Mouse (Mus musculus) heart, adult 18-20 months (tissue): ENCODE data around the gene Man1a. TPM values are rescaled to one million over a fixed set of nuclear protein-coding genes. Genes with fewer than 3 reads are reported as not detected.

Source experiments
- DNase-seq, 2 experiments: peaks; one replicate each; pipeline ENCODE4 v3.0.0; 2021 to 2022; ENCODE audit warnings: mixed read lengths in 1 of 2
- long read RNA-seq, 2 experiments: library from polyadenylated mRNA; stranded (forward); transcript quantifications; one replicate each; pipeline ENCODE4 v2.0.0; 2021
- total RNA-seq, 2 experiments: library from RNA; stranded (reverse); gene quantifications; 2 replicates each; pipeline ENCODE4 v1.2.3; 2021

Man1a gene
- total RNA-seq = 10 to 100 TPM; 38.3 to 46.0 TPM
- long read RNA-seq, experiment 1, full-length matches to known transcripts = 23 of 32 reads
- long read RNA-seq, experiment 1, partial matches to known transcripts = 5 of 32 reads
- long read RNA-seq, experiment 1, other reads (novel, unspliced or antisense) = 4 of 32 reads
- long read RNA-seq, experiment 2, full-length matches to known transcripts = 14 of 23 reads
- long read RNA-seq, experiment 2, partial matches to known transcripts = 8 of 23 reads
- long read RNA-seq, experiment 2, other reads (novel, unspliced or antisense) = 1 of 23 reads

- peak; percentile 60 to 68 for DNase-seq
Measured at GRCm38 (mm10) chr10:54076420-54076819, at the start of gene Man1a. Gene Man1a (minus strand): TSS chr10:54076609.

GRCm38 (mm10) chr10:54121816-54122215 is 45.4 kb upstream of the Man1a start:
- DNase-seq = no peak

GRCm38 (mm10) chr10:54120375-54120774 is 44.0 kb upstream of the Man1a start:
- no peak for DNase-seq

GRCm38 (mm10) chr10:54119303-54119702 is 42.9 kb upstream of the Man1a start:
- peak in 1 of 2 experiments; percentile 44 for DNase-seq

- DNase-seq = no peak
Measured at GRCm38 (mm10) chr10:54118223-54118912, 42.0 kb upstream of the Man1a start.

GRCm38 (mm10) chr10:54117763-54118162 is 41.4 kb upstream of the Man1a start:
- DNase-seq = peak; percentile 54 to 87

- DNase-seq = no peak
Measured at GRCm38 (mm10) chr10:54103671-54104070, 27.3 kb upstream of the Man1a start.

GRCm38 (mm10) chr10:54092081-54092480 is 15.7 kb upstream of the Man1a start:
- no peak for DNase-seq

- no peak for DNase-seq
Measured at GRCm38 (mm10) chr10:54089923-54090322, 13.5 kb upstream of the Man1a start.

- no peak for DNase-seq
Measured at GRCm38 (mm10) chr10:54087346-54087745, 10.9 kb upstream of the Man1a start.

GRCm38 (mm10) chr10:54085073-54085472 is 8.7 kb upstream of the Man1a start:
- DNase-seq = no peak

- DNase-seq = no peak
Measured at GRCm38 (mm10) chr10:54077005-54077404, 596 bp upstream of the Man1a start.

GRCm38 (mm10) chr10:54075441-54076010 is 883 bp downstream of the Man1a start:
- DNase-seq = peak; percentile 99

GRCm38 (mm10) chr10:54074609-54075421 is 1.6 kb downstream of the Man1a start:
- DNase-seq = peak; percentile 29 to 68

- peak; percentile 50 to 62 for DNase-seq
Measured at GRCm38 (mm10) chr10:54074247-54074608, 2.2 kb downstream of the Man1a start.

- DNase-seq = peak in 1 of 2 experiments; percentile 12
Measured at GRCm38 (mm10) chr10:54073641-54074203, 2.7 kb downstream of the Man1a start.

- DNase-seq = no peak
Measured at GRCm38 (mm10) chr10:54072336-54072735, 4.1 kb downstream of the Man1a start.

GRCm38 (mm10) chr10:54070496-54070895 is 5.9 kb downstream of the Man1a start:
- DNase-seq = no peak

- no peak for DNase-seq
Measured at GRCm38 (mm10) chr10:54069412-54069811, 7.0 kb downstream of the Man1a start.

- DNase-seq = no peak
Measured at GRCm38 (mm10) chr10:54066683-54067082, 9.7 kb downstream of the Man1a start.

GRCm38 (mm10) chr10:54063551-54064260 is 12.7 kb downstream of the Man1a start:
- DNase-seq = no peak
